Mouse (Mus musculus) c-Kit-negative CD71-positive TER-119-positive erythroid progenitor cells, embryonic 14.5 days (primary cell): ENCODE data around the gene Gm48552.

Experiments
- DNase-seq: peaks from one replicate; pipeline ENCODE4 v3.0.0-alpha.2; 2013; ENCODE audit warnings: low read depth, low spot score

Gene Gm48552

DNA sequence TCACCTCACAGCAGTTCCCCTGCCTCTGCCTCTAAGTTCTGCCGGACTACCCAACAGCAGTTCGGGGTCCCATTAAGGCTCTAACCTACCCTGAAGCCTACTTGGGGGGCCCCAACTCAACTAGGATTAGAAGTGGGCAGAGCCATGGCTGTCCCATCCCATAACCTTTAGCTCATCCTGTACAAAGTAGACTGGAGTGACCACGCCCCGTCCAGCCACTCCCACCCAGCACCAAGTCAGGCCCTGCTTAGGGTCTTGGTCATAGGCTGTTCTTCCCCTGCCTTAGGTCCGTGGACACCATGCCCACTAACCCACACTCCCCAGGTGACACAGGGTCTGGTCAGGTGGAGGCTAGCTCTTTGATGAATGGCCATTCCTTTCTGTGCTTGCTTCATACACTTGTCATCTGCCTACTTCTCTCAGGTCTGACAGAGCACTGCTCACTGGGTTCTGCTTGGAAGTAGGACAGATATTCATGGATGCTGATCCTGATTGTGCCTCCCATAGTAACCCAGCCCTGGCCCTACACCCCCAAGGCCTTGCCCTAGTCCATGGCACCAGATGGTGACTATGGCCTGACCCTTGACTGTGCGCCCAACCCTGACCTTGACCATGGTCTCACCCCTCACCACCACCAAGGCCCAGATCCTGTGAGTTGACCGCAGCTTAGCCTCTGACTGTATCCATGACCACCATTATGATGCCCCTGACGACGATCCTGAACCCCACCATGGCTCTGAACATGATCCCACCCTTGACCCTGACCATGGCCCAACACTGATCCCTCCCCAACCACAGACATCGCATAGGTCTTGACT is 30.5 kb downstream of the Gm48552 start:
- DNase-seq, result no peak

DNA sequence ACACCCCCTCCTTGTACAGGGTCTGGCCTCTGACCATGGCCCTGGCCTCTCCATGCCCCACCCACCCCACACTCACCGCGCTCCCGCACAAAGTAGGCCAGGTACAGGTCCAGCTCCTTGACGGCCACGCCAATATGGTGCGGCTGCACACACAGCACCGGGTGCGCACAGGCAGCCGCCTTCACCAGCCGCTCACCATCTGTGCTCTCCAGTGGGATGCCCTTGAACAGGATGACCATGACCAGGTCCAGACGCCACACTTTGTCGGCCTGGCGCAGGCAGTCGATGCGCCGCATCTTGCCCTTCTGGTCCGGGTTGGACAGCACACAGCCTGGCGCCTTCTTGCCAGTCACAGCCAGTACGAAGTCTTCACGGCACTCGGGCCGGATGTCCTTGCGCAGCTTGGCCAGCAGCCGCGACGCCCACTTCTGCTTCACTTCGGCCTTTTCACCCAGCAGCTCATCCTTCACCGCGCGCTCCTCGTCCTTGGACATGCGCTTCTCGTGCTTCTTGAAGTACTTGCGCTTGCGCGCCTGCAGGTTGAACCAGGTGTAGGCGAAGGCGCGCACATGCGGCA is 31.5 kb downstream of the Gm48552 start:
- no peak for DNase-seq

DNA sequence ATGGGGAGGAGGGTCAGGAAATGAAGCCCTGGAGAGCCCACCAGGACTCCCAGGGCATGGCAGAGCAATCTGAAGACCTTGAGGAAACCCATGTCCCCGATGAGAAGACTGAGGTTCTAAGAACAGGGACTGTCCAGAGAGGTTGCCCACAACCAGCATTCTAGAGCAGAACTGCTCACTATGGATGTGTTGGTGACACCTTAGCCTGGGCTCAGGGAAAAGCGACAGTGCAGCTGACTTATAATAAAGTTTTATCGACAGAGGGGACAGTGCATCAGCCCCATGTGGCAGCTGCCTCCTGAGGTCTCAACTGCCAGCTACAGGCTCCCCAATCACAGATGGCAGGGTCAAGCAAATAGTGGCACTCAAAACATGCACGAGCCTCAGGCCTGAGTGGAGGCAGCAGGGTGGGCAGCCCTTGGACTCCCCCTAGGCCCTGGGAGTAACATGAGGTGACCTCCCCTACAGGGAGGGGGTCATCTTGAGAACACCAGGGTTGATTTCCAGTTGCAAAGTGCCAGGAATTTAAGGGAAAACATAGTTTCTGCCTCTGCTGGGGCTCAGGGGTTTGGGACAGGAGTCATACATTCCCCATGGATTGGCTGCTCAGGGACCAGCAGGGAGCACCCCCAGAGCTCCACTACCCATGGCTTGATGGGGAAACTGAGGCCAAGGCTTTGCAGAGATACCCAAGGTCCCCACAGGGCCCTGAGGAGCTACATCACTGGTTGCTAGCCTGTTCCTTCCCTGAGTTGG is 32.4 kb downstream of the Gm48552 start:
- DNase-seq, result no peak

DNA sequence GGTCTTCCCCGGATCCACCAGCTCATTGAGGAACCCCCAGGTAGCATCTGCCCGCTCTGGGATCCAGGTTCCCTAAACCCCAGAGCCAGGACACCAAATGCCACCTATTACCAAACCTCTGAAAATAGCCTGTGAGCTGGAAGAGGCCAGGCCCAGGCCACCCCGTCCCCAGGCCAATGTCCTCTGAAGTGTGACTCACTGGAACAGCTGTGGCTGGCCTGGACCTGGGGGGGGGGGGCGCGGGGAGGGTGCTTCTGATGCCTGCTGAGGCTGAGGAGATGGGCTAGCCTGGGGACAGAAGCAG is 32.9 kb downstream of the Gm48552 start:
- no peak for DNase-seq

DNA sequence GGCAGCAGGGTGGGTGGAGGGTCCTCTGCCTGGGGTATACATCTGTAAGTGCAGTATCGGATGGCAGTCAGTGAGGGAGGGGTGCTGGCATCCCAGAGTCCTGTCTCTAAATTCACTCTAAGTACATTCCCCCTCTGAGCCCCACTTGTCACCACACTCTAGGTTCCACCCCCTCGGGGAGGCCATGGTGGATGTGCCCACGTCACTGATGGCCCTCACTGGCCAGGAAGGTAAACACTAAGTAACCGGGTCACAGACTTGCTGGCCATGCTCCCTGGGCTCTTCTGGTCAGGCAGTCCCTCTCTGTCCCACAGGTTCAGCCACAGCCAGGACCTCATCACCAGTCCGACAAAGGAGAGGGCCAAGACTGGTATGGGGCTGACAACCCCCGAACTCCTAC is 33.4 kb downstream of the Gm48552 start:
- DNase-seq, result no peak

DNA sequence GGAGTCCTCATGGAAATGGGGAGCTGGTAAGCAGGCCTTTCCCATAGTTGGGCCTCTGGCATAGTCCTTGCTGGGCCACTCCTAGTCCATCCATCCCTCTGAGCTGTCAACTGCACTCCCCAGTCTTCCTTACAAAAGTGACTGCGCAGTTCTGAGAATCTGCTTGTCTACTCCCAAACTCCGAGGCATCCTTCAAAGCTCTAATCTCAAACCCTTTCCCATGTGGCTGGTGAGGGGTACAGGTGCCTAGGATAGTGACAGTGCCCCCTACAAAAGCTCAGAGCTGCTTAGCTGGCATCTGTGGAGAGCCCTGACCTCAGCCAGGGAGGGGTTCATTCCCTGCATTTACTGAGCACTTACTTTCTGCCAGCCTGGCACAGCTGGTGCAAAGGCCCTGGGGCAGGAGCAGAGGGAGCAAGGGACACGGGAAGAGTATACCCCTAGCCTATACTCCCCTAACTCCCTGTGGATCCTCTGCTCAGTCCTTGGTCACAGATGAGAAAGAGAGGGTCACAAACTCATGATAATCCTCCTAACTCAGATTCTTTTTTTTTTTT is 33.9 kb downstream of the Gm48552 start:
- DNase-seq, result no peak

DNA sequence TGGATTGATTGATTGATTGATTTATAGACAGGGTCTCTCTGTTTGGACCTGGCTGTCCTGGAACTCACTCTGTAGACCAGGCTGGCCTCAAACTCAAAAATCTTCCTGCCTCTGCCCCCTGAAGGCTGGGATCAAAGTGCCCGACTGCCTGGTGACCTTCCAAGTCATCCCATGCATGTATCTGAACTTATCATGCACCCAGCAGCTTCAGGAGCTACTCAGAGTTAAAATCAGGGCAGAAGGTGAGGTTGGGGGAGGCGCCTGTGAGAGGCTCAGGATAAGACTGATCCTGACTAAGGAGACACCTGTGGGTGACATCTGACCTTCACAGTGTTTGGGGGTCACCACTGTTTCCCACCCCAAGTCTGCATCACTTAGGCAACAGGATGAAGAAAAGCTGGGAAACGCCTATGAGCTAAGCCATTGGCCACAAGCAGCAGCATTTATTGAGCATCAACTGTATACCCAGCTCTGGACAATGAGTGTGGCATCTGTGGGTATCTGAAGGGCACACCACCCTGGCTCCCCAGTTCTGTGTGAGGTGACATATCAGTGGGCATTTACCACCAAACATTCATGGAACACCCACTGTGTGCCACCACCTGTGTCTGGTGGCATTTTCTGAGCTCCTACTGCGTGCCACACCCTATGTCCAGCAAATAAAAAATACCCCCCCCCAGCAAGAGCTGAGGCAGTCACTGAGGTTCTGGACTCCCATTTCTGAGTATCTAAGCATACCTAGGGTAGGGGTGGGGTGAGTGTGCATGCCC is 34.9 kb downstream of the Gm48552 start:
- DNase-seq, result no peak

DNA sequence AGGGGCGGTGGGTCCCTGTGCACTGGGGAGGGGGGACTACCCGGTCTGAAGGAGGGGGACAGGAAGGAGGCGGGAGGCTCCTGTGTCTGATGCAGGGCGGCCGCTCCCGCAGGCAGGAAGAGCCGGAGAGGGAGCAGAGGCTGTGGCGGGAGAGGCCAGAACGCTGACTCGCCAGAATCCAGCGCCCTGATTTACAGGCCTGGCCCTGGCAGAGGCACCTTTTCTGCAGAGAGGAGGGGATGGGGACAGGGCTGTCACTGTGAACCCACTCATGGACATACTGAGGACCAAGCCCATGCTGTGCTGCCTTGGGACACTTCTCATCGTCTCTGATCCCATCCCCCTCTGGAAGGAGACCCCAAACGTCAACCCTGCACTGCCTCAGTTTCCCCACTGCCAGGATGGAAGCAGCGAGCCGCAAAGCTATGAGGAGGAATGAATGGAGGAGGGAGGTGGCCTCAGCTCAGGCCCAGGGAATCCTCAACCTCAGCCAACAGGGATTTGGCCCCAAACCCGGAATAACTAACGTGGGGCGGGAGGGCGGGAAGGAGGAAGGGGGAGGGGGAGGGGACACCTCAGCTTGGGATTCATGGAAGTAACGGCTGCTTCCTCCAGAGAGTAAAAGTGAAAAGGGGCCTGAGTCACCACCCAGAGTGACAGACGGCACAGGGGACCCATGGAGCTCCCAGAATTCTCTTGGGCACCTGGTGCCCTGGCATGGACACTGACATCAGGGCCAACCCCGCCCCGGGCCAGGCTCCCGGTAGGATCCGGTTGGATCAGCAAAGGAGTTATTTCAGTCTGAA is 35.6 kb downstream of the Gm48552 start:
- no peak for DNase-seq

DNA sequence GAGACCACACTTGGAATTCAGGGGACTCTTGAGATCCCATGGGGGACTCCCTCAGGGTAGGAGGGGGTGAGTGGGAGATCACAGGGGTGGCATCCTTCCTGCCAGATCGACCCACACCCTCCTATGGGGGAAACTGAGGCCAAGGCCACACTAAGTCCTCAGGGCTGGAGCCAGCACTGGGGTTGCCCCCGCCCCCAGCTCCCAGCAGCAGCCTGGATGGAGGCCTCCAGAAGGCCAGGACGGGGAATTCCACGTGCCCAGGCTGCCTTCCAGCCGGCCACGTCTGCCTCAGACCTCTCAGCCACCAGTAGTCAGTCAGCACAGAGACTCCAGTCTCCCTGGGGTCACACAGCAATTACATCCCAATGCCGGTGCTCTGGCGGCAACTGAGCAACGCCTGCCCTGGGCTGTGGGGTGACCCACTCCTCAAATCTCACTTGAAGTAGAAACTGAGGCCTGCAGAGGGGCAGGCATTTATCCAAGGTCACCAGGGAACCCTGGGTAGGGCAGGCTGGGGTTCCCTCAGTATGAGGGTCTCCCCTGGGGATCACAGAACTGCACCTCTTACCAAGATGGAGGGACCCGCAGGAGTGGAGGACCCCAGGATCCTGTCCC is 36.5 kb downstream of the Gm48552 start:
- no peak for DNase-seq

DNA sequence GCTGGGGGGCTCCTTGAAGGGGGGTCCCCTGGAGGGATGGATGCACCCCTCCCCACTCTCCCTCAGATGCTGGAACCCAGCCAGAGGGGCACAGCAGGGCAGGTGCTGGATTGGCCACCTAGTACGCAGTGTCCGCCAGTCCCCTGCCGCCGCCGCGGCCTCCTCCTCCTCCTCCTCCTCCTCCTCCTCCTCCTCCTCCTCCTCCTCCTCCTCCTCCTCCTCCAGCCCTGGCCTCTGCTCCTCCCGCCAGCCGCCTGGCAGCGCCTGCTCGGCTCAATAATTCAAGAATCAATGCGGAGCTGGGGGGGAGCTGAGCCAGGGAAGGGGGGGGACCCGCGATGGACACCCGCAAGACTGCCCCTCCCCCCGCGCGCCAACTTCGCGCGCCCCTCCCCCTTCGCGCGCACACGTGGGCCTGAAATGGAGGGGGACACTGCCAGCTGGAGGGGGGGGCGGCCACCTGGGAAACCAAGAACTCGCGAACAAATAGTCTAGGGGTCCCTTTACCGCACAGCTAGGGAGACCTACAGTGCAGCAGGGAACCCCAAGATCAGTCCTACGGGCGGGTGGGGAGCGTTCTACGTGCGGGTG is 37.4 kb downstream of the Gm48552 start:
- DNase-seq, result no peak

DNA sequence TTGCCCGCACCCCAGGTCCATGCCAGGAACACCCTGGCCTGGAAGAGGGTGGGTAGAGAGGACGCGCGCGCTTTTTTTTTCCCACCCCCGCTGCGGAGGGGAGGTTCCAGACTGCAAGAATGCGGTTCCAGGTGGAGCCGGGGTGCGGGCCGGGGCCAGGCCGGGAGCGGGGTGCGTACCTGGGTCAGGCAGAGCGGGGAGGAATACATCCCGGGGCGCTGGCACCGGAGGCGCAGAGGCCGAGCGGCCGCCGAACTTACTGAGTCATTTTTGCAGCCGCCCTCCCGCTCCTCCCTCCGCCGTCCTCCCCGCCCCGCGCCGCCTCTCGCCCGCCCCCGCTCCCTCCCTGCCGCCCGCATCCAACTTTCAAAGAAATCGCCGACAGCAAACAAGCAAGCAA is 38.1 kb downstream of the Gm48552 start:
- DNase-seq, result no peak

DNA sequence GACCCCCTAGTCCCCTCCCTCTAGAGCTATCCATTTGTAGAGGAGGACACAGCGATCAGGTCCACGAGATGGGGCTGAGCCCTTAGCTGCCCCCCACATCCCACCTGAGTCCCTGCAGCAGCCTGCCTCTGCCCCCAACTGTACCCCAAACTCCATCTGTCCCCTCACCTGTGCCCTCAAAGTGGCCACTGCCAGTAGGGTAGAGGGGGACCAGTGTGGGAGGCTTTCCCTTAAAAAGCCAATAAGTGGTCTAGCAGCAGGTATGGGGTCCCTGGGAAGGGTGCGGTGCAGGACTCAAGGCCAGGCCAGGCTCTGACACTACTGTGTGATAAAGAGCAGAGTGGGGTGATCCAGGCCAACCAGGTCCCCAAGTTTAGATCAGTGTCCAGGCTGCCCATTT is 38.5 kb downstream of the Gm48552 start:
- DNase-seq, result no peak

DNA sequence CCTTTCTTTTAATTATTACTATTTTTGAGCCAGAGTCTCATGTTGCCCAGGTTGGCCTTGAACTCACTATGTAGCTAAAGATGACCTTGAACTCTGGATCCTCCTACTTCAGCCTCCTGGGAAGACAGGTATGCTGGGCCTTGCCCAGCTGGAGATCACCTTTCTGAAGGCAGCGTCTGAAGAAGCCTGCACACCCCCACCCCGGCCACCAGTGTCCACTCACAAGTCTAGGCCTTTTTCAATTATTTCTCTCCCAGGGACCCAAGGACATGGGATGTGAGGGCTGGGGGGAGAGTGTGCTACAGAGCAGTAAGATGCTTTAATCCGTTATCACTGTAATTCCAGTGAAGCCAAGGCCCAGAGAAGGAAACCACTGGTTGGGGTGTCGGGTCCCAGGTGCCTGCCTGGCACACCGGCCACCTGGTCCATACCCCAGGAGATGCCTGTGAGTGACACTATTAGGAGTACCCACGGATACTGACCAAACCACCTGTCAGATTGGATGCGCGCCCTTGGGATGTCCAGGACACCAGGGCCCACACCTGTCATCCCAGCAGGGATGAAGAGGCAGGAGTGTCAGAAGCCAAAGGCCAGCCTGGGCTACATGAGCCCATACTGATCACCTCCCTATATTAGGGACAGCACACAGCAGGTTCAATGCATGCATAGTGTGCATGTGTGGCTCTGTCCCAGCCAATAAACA is 39.1 kb downstream of the Gm48552 start:
- no peak for DNase-seq

DNA sequence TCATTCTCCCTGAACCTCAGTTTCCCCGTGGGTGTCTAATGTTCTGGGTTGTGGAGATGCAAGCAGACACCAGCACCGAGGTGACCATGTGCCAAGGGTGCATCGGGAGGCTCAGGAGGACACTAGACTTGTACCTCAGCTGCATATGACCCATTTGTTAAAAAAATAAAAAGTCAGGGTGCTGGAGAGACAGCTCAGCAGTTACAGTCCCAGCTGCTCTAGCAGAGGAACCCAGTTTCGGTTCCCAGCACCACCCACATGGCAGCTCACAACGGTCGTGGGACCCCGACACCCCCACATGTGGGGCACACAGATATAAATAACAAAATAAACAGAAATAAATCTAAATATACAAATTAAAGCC is 39.7 kb downstream of the Gm48552 start:
- DNase-seq, result no peak

DNA sequence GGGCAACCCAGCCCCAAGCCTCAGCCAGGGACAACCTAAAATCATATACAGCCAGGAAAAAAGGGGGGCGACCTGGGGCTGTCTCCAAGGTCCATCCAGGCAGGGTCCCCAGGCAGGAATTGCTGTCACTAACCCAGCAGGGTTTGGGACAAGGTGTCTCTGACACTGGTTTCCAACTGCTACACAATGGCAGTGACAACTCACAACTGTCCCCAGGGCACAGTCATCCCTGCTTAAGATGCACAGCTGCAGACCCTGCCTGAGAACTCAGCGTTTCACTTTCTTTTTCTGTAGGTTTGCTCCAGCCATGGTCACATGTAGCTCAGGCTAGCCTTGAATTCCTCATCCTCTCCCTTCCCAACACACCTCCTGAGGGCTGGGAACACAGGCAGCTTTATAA is 40.3 kb downstream of the Gm48552 start:
- DNase-seq, result no peak

DNA sequence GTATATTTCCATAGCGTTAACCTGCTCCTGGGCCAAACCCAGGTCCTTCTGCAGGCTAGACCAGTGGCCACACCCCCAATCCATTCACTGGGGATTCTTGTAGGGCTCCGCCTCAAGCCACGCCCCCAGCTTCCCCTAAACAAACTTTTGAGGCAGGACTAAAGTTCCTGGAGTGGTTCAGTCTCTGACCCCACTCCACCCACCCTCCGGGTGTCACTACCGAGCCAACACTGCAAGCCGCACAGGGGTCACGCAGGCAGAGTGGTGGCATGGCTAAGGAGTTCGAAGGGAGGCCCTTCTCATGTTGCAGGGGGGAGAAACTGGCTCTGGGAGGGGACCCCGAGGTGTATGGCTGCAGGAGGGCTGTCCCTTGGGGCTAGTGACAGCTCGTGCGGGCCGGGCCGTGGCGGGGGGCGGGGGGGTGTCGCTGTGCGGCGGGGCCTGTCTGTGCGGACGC is 40.8 kb downstream of the Gm48552 start:
- DNase-seq, result peak; percentile 60

DNA sequence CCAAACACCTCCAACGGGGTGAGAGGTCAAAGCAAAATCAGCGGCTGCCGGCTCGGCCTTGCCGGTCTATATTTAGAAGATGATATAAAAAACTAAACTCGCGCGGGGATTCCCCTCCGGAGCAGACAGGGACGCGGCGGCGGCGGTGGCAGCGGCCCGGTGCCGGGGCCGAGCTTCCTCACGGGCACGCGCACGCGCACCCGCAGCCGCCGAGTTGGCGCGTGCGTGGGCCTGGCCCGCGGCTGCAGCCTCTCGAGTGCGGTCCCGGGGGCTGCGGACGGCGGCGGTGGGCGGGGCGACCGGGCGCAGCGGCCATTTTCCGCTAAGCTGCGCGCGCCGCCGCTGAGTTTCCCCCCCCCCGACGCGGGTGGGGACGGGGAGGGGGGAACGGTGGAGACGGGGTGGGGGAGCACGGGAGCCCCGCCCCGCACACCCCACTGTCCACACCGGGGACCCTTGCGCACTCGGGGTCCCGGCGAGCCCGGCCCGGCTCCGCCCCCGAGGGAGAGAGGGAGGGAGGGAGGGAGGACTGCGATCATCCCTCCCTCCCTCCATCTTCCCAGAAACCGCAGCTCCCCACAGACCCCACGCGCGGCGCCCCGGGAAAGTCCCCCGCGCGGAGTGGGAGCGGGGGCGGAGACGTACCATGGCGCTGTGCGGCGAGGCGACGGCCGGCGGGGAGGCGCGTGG is 41.5 kb downstream of the Gm48552 start:
- no peak for DNase-seq

DNA sequence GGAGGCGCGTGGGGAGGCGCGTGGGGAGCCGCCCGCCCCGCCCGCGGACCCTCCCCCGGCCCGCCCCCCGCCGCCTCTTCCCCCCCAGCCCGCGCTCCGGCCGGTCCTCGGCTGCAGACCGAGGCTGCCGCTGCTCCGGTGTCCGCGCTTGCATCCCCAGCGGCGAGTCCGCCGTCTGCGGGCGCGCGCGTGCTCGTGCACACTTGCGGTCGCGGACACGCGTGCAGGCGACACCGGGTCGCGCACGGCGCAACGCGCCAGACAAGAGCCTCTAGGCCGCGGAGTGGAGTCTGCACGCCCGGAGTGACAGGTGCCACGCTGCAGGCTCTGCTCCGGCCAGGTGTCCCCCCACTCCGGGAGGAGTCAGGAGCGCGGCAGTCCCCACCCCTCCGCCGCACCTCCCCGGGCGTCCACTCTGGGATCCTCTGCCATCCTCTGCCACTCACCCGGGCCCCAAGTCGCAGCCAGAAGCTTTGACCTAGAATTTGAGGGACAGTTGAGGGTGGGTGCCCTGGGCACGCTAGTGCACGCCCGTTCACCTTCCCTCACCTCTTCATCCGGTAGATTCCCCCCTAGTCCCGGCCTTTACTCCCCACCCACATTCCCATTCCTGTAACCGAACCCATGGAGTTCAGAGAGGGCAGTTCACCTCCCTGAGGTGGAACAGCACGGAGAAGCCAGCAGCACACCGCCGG is 42.2 kb downstream of the Gm48552 start:
- no peak for DNase-seq
